In the genomic region with DNA sequence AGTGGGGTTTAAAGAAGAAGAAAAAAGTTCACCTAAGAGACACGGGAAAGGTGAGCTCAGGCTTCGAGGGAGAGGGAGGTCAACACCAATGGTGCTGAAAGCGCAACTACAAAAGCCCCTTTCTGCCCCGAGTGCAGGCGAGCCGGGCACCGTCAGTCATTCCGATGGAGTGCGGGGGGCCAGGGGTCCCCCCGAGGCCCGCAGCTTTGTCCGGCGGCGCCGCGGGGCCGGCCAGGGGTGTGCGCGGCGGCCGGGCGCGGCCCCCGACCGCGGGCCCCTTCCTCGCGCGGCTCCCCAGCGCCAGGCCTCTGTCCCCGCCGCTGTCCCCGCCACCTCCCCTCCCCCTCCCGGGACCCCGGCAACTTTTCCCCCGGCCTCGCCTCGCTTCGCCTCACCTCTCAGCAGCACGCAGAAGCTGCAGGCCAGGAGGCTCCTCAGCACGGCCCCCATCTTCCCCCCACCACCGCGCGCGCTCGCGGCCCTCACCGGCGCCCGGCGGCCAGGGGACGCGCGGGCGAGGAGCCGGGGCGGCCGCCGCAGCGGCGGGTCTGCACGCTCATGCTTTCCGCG, we compare ENCODE assay signal across 8 mouse cellular contexts. TPM values are rescaled to one million over a fixed set of nuclear protein-coding genes. Genes with fewer than 3 reads are reported as not detected.
DNase-seq lines count a peak whose midpoint lies in the region; ATAC-seq and TF ChIP-seq lines count a peak whose summit lies in the region.

No protein-coding gene starts in this region.

- no peak for TF ChIP-seq EP300 in liver, embryonic 14.5 days (IDR thresholded peaks at IDR 0.05; ENCODE audit: low read depth)

- H3K27ac ChIP-seq in heart, embryonic 15.5 days = peak overlapping the region; percentile 99
- H3K27ac ChIP-seq in liver, embryonic 14.5 days = no peak overlapping the region; the same call in 1 of the 2 replicates

- H3K4me2 ChIP-seq in heart, embryonic 15.5 days = peak overlapping the region; percentile 82
- peak overlapping the region; percentile 84 for H3K4me2 ChIP-seq in liver, embryonic 14.5 days (ENCODE audit: low read depth)

- ATAC-seq in heart, embryonic 15.5 days (replicated peaks; ENCODE audit: insufficient number of reproducible peaks, insufficient read depth, low FRiP score, low read depth) = peak; percentile 68
- peak; percentile 44 for ATAC-seq in liver, embryonic 14.5 days (ENCODE audit: insufficient read depth)

- H3K27me3 ChIP-seq in heart, embryonic 15.5 days = no peaks in the 10 kb centered on the region
- H3K27me3 ChIP-seq in liver, embryonic 14.5 days (ENCODE audit: control insufficient read depth, insufficient read depth, low read length) = no peaks in the 10 kb centered on the region

- no peak for TF ChIP-seq CTCF in liver, embryonic 14.5 days (IDR thresholded peaks at IDR 0.05; ENCODE audit: low read depth)

- WGBS in heart, embryonic 15.5 days = under 1% methylated on average over 29 of the region's 64 CpGs
- WGBS in liver, embryonic 14.5 days (ENCODE audit: insufficient replicate concordance) = under 1% methylated on average over 22 of the region's 64 CpGs

- DNase-seq in cerebellum, adult 11-12 months = peak; percentile 78
- DNase-seq in cerebellum, postnatal 25 days = no peak
- DNase-seq in ovary, postnatal 14 days (ENCODE audit: low spot score) = peak; percentile 18
- no peak for DNase-seq in ovary, postnatal 36 days (ENCODE audit: low spot score)
- no peak for DNase-seq in liver, embryonic 14.5 days (ENCODE audit: low read depth in 3 of 3, low spot score in 3 of 3)
- no peak for DNase-seq in right cerebral cortex, adult 2 months (ENCODE audit: low spot score in 2 of 2)
- DNase-seq in layer of hippocampus, adult 9-10 months (ENCODE audit: low spot score) = no peak

- H3K9me3 ChIP-seq in heart, embryonic 15.5 days (replicated peaks) = no peaks in the 10 kb centered on the region
- H3K9me3 ChIP-seq in liver, embryonic 14.5 days (ENCODE audit: control insufficient read depth, low read length) = no peaks in the 10 kb centered on the region

- H3K4me1 ChIP-seq in heart, embryonic 15.5 days (replicated peaks) = peaks cover 16% of the 10 kb centered on the region
- H3K4me1 ChIP-seq in liver, embryonic 14.5 days (replicated peaks; ENCODE audit: control insufficient read depth in 2 of 2, insufficient read depth in 2 of 2, low read length in 1 of 2) = peaks cover 0 to 13% of the 10 kb centered on the region in 2 experiments

- H3K36me3 ChIP-seq in heart, embryonic 15.5 days = no peaks in the 10 kb centered on the region
- H3K36me3 ChIP-seq in liver, embryonic 14.5 days (replicated peaks; ENCODE audit: control insufficient read depth, insufficient read depth, low read depth) = no peaks in the 10 kb centered on the region

- H3K4me3 ChIP-seq in heart, embryonic 15.5 days = peak overlapping the region; percentile 97
- H3K4me3 ChIP-seq in liver, embryonic 14.5 days (ENCODE audit: insufficient read depth in 1 of 2, low read depth in 2 of 2, low read length in 2 of 2) = peak overlapping the region; percentile 75 to 98

- peak overlapping the region; percentile 99 for H3K9ac ChIP-seq in heart, embryonic 15.5 days
- H3K9ac ChIP-seq in liver, embryonic 14.5 days (replicated peaks) = peak overlapping the region; percentile 78

RNA-seq across cellular contexts. Expression of a gene that starts 0.4 kb away (rescaled TPM):
- polyA plus RNA-seq in heart, embryonic 15.5 days (2015; fragmentation: Nextera tagmentation; extraction: Ambion mirVana) = 16.9 and 19.7 TPM in 2 replicates
- polyA plus RNA-seq in liver, embryonic 14.5 days (2012; rRNA removed) = 3.9 and 6.2 TPM in 2 replicates
- polyA plus RNA-seq in liver, embryonic 14.5 days (2014; fragmentation: Nextera tagmentation; extraction: Ambion mirVana) = 6.9 and 8.5 TPM in 2 replicates

Comparison
In these comparisons a context has a peak if more than half of its experiments do, and no peak if none do; other contexts are left out.
1. DNase-seq: peak in cerebellum, adult 11-12 months (single experiment) and ovary, postnatal 14 days (single experiment); none in cerebellum, postnatal 25 days (0 of 2), ovary, postnatal 36 days (single experiment), liver, embryonic 14.5 days (0 of 3), right cerebral cortex, adult 2 months (0 of 2) and layer of hippocampus, adult 9-10 months (single experiment).